Comparison of ENCODE assay signal across 8 mouse cellular contexts in the genomic region with DNA sequence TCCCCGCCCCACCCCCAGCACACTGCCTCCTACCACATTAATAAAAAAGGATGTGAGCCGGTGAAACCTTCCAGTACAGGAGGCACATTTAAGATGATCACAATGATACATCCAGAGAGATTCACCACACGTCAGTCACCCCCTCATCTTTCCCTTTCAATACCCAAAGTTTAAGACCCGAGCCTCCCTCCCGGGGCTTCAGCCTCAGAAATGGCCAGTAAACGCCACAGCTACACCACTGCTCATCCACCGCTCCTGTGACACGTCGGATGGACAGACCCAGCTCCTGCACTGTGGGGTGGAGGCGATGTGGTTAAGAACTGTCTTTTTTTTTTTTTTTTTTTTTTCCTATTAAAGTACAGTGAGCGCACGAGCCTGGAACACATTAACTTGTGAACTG. TPM values are rescaled to one million over a fixed set of nuclear protein-coding genes. Genes with fewer than 3 reads are reported as not detected.
DNase-seq lines count a peak whose midpoint lies in the region; ATAC-seq and TF ChIP-seq lines count a peak whose summit lies in the region.

No protein-coding gene starts in this region.

- H3K9me3 ChIP-seq in kidney, postnatal 0 days (replicated peaks; ENCODE audit: low read length): no peaks in the 10 kb centered on the region
- H3K9me3 ChIP-seq in hindbrain, embryonic 14.5 days (ENCODE audit: control insufficient read depth, low read length): no peaks in the 10 kb centered on the region
- H3K9me3 ChIP-seq in midbrain, embryonic 10.5 days (replicated peaks): no peaks in the 10 kb centered on the region

- peak overlapping the region; percentile 79 for H3K4me2 ChIP-seq in kidney, postnatal 0 days (ENCODE audit: low read length)
- peak overlapping the region; percentile 79 for H3K4me2 ChIP-seq in hindbrain, embryonic 14.5 days (replicated peaks)

- no peaks in the 10 kb centered on the region for H3K36me3 ChIP-seq in kidney, postnatal 0 days (ENCODE audit: insufficient read depth, low read length)
- no peaks in the 10 kb centered on the region for H3K36me3 ChIP-seq in hindbrain, embryonic 14.5 days (replicated peaks; ENCODE audit: control insufficient read depth, insufficient read depth)
- H3K36me3 ChIP-seq in midbrain, embryonic 10.5 days: no peaks in the 10 kb centered on the region

- no peak for TF ChIP-seq CTCF in kidney, postnatal 0 days (IDR thresholded peaks at IDR 0.05; ENCODE audit: low read depth)

- H3K27me3 ChIP-seq in kidney, postnatal 0 days (ENCODE audit: insufficient read depth, low read length): no peaks in the 10 kb centered on the region
- no peaks in the 10 kb centered on the region for H3K27me3 ChIP-seq in hindbrain, embryonic 14.5 days (ENCODE audit: control insufficient read depth, insufficient read depth, low read length)
- peaks cover 23% of the 10 kb centered on the region for H3K27me3 ChIP-seq in midbrain, embryonic 10.5 days (ENCODE audit: low read depth, poor library complexity, severe bottlenecking)

- no peak for DNase-seq in kidney, postnatal 0 days (ENCODE audit: low spot score)
- no peak for DNase-seq in kidney, adult 18-20 months
- peak; percentile 25 for DNase-seq in hindbrain, embryonic 14.5 days (ENCODE audit: low spot score)
- peak; percentile 42 for DNase-seq in midbrain, embryonic 10.5 days (ENCODE audit: low spot score)
- peak; percentile 48 for DNase-seq in thymus, postnatal 4 days
- no peak for DNase-seq in left cerebral cortex, adult 11 months (ENCODE audit: low spot score)
- no peak for DNase-seq in frontal cortex, postnatal 36 days (ENCODE audit: low spot score in 2 of 2)

- H3K9ac ChIP-seq in kidney, postnatal 0 days (ENCODE audit: low read depth, low read length): peak overlapping the region; percentile 68
- H3K9ac ChIP-seq in hindbrain, embryonic 14.5 days: peak overlapping the region; percentile 64

- 6% methylated on average over 12 of the region's 12 CpGs for WGBS in kidney, postnatal 0 days
- 6% methylated on average over 12 of the region's 12 CpGs for WGBS in hindbrain, embryonic 14.5 days
- 6% methylated on average over 12 of the region's 12 CpGs for WGBS in midbrain, embryonic 10.5 days

- ATAC-seq in kidney, postnatal 0 days (replicated peaks; ENCODE audit: low FRiP score, low read depth): no peak; the same call in none of the 2 replicates
- ATAC-seq in hindbrain, embryonic 14.5 days (ENCODE audit: low FRiP score): 0 out of 2 replicates have a peak, but pooled peaks have one; percentile 19

- H3K4me1 ChIP-seq in kidney, postnatal 0 days (replicated peaks; ENCODE audit: insufficient read depth, low read length): no peaks in the 10 kb centered on the region
- H3K4me1 ChIP-seq in brown adipose tissue, adult 24 weeks (ENCODE audit: control insufficient read depth, insufficient read depth, insufficient read length, low read length): peaks cover 10% of the 10 kb centered on the region
- no peaks in the 10 kb centered on the region for H3K4me1 ChIP-seq in hindbrain, embryonic 14.5 days (replicated peaks; ENCODE audit: control insufficient read depth, insufficient read depth, low read length)
- peaks cover 15% of the 10 kb centered on the region for H3K4me1 ChIP-seq in midbrain, embryonic 10.5 days

- peak overlapping the region; percentile 89 for H3K27ac ChIP-seq in kidney, postnatal 0 days
- H3K27ac ChIP-seq in brown adipose tissue, adult 24 weeks (replicated peaks; ENCODE audit: low read depth, low read length): peak overlapping the region; percentile 97
- H3K27ac ChIP-seq in hindbrain, embryonic 14.5 days: no peak overlapping the region
- peak overlapping the region; percentile 89; the same call in 1 of the 2 replicates for H3K27ac ChIP-seq in midbrain, embryonic 10.5 days (replicated peaks)

- H3K4me3 ChIP-seq in kidney, postnatal 0 days (replicated peaks; ENCODE audit: low read depth, low read length): peak overlapping the region; percentile 77
- H3K4me3 ChIP-seq in brown adipose tissue, adult 24 weeks (ENCODE audit: insufficient read depth, low read depth, low read length): peak overlapping the region; percentile 96
- peak overlapping the region; percentile 52 for H3K4me3 ChIP-seq in hindbrain, embryonic 14.5 days (replicated peaks; ENCODE audit: low read length)
- H3K4me3 ChIP-seq in midbrain, embryonic 10.5 days: peak overlapping the region; percentile 74

RNA-seq across cellular contexts. Expression of a gene that starts 1.0 kb away (rescaled TPM):
- 5.4 and 5.9 TPM in 2 replicates for polyA plus RNA-seq in kidney, postnatal 0 days (2015; fragmentation: Nextera tagmentation; extraction: Ambion mirVana)
- 7.5 and 9.7 TPM in 2 replicates for polyA plus RNA-seq in brown adipose tissue, adult 24 weeks (2012; ENCODE audit: insufficient read depth, insufficient read length, missing spikeins)
- polyA plus RNA-seq in hindbrain, embryonic 14.5 days (2014; fragmentation: Nextera tagmentation; extraction: Ambion mirVana): 5.6 and 7.8 TPM in 2 replicates
- 7.3 and 8.7 TPM in 2 replicates for polyA plus RNA-seq in midbrain, embryonic 10.5 days (2016; fragmentation: Nextera tagmentation; extraction: Ambion mirVana)

RNA-seq across cellular contexts. Expression of a gene that starts 30.0 kb away (rescaled TPM):
- polyA plus RNA-seq in kidney, postnatal 0 days (2015; fragmentation: Nextera tagmentation; extraction: Ambion mirVana): 28.8 and 29.9 TPM in 2 replicates
- polyA plus RNA-seq in brown adipose tissue, adult 24 weeks (2012; ENCODE audit: insufficient read depth, insufficient read length, missing spikeins): 2.4 and 3.5 TPM in 2 replicates
- polyA plus RNA-seq in hindbrain, embryonic 14.5 days (2014; fragmentation: Nextera tagmentation; extraction: Ambion mirVana): 40.0 and 41.7 TPM in 2 replicates
- polyA plus RNA-seq in midbrain, embryonic 10.5 days (2016; fragmentation: Nextera tagmentation; extraction: Ambion mirVana): 20.8 and 25.7 TPM in 2 replicates

Comparison
In these comparisons a context has a peak if more than half of its experiments do, and no peak if none do; other contexts are left out.
1. DNase-seq: peak in hindbrain, embryonic 14.5 days (single experiment), midbrain, embryonic 10.5 days (single experiment) and thymus, postnatal 4 days (single experiment); none in kidney, postnatal 0 days (single experiment), kidney, adult 18-20 months (single experiment), left cerebral cortex, adult 11 months (single experiment) and frontal cortex, postnatal 36 days (0 of 2).
2. Peak in every context shown above with its lines, with median percentiles within 50 percentile points of each other: H3K4me3 ChIP-seq.